Mouse (Mus musculus) thymus, postnatal 10 days (tissue): Measurements from ENCODE around the gene Lipm.

Experiments used
- DNase-seq, 2 experiments: peaks; one replicate each; pipeline ENCODE4 v3.0.0; 2021; ENCODE audit warnings: low spot score in 2 of 2

The Lipm gene

GRCm38 (mm10) chr19:34165891-34166290 is 65.2 kb downstream of the Lipm start, which contains the start of gene Ankrd22:
TSS of gene Ankrd22 (minus strand) at chr19:34166053.
- DNase-seq: peak in 1 of 2 experiments; percentile 46

GRCm38 (mm10) chr19:34166386-34166785 is 65.7 kb downstream of the Lipm start:
- DNase-seq: no peak

- peak; percentile 44 to 50 for DNase-seq
Observed at GRCm38 (mm10) chr19:34167896-34168661, 67.3 kb downstream of the Lipm start.

GRCm38 (mm10) chr19:34169121-34169520 is 68.4 kb downstream of the Lipm start:
- DNase-seq: no peak

- DNase-seq: no peak
Observed at GRCm38 (mm10) chr19:34171167-34171566, 70.4 kb downstream of the Lipm start.
